Mouse (Mus musculus) ES-E14 (cell line): ENCODE measurements around the gene G430095P16Rik.

Experiments used
- HCFC1 ChIP-seq: IDR thresholded peaks from 2 replicates; pipeline ENCODE4 v1.6.1; 2012; ENCODE audit warnings: low read length, inconsistent platforms, borderline replicate concordance; ENCODE audit not compliant: insufficient read depth
- ZC3H11A ChIP-seq: IDR thresholded peaks from 2 replicates; pipeline ENCODE4 v1.6.1; 2012; ENCODE audit warnings: low read depth, mild to moderate bottlenecking, inconsistent platforms, low read length, borderline replicate concordance

GRCm38 (mm10) chr8:84708774-84709475 lies 13.9 kb upstream of the G430095P16Rik start:
- TF ChIP-seq HCFC1, result no peak
- peak; percentile 81; the same call in 1 of the 2 replicates for TF ChIP-seq ZC3H11A
